Mouse (Mus musculus): ENCODE measurements around the gene Ift74.

The Ift74 gene

DNA sequence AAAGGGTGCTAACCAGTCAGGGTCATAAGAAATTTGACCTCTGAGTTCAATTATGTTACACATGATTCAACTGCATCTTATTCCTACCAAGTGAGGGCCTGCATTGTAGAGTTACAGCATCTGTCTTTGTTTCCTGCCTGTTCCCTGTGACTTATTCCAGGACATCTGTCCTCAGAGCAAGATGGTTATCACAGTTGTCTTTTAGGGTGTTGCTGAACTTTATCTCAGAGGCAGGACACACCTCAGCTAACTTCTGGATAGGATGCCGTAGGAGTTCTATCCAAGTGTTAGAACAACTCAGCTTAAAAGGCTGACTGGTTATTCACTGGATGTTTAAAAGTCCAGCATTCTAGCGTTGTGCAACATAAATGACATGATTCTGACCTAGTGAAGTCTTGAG is 77.9 kb downstream of the Ift74 start:
- DNase-seq (ENCODE audit: low spot score in 2 of 2) = no peak

GRCm38 (mm10) chr4:94696368-94696767 is 82.1 kb downstream of the Ift74 start:
- DNase-seq (ENCODE audit: low spot score in 2 of 2) = no peak

GRCm38 (mm10) chr4:94711002-94711401 is 96.7 kb downstream of the Ift74 start:
- no peak for DNase-seq (ENCODE audit: low spot score in 2 of 2)

DNA sequence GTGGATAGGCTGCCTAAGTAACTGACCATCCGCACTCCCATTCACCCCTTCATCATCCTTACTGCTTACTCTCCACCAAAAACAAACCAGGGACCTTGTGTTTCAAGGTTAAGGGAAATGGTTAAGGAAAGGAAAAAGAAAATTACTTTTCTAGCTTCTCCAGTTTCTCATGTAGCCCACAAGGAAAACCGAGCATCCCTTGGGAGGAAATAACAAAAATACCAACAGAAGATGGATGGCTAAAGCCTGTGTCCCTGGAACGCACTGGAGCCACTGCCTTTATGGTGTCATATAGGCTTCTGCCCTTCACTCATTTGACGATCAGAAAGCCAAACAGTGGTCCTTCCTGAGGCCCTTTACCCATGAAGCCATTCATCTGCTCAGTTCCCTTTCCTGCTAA is 97.1 kb downstream of the Ift74 start:
- DNase-seq (ENCODE audit: low spot score in 2 of 2) = no peak

DNA sequence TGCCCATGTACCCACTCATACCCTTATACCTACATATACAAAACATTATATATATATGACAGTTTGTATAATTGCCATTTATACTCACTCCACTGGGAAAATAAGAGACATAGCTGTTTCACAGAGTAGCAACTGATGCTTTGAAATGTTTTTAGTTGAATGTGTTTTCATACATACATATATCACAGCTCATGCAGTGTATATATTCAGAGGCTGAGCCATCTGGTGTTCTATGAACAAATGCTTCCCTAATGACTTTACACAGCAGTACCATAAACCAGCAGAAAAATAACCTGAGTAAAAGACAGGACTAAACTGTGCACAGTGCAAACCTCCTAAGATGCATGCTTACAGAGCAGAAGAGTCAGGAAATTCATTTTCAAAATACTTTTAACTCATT is 99.5 kb downstream of the Ift74 start:
- no peak for DNase-seq (ENCODE audit: low spot score in 2 of 2)

- peak; percentile 55 to 74 for DNase-seq (ENCODE audit: low spot score in 2 of 2)
Observed at GRCm38 (mm10) chr4:94715166-94715565, 100.9 kb downstream of the Ift74 start.

- peak; percentile 37 to 52 for DNase-seq (ENCODE audit: low spot score in 2 of 2)
Observed at GRCm38 (mm10) chr4:94725799-94726198, 111.5 kb downstream of the Ift74 start.

DNA sequence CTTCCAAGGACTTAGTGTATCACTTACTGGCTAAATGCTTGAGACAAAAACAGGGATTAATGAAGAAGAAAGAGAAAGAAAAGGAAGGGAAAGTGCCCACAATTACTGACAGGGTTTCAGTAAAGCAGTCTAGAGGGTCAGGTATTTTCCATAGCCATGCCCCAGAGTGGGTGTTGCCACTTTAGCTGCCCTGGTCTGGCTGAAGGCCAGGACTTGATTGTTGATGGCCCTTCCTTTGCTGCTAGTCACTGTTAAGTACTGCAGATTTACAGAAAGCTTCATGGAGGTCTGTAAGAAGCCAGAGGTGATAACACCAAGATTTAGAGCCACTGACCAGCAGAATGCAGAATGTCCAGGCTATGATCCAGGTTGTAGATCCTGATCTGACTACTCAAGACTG is 118.4 kb downstream of the Ift74 start:
- no peak for DNase-seq (ENCODE audit: low spot score in 2 of 2)

DNA sequence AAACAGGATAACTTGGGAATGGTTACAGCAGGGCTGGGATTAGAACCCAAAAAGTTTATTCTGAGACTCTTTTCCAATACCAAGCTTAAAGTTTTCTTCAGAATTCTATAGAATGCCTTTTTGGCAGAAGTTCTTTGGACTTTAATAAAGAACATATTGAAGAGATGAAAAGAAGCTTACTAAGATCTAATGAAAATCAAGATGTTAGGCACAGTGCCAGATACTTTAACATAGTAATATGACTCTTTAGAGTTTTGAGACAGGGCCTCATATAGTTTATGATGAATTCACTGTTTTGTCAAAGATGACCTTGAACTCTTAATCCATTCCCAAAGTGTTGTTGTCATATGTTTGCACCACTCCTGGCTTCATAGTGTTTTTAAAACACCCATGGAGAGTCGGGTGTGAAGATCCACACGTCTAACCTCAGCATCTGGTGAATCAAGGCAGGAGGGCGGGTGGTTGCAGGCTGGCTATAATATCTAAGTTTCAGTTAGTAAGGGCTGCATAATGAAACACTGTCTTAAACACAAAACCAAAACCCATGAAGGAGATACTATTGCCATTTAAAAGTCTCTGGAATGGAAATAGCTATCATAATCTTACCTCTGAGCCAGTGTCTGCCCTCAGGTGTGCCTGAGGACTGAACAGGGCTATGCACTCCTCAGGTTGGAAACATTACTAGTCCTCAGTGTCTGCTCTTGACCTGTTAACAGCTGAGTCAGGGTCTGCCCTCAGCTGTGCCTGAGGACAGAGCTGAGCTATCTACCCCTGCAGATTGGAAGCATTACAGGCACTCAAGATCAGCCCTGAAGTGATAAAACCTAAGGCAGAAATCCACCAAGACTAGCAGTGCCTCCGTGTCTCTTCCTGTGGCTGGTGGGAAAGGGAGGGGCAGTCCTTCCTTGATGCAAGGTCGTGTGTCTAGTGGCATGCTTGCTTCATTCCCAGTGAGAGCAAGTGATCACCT is 123.3 kb downstream of the Ift74 start:
- DNase-seq (ENCODE audit: low spot score in 2 of 2) = no peak

DNA sequence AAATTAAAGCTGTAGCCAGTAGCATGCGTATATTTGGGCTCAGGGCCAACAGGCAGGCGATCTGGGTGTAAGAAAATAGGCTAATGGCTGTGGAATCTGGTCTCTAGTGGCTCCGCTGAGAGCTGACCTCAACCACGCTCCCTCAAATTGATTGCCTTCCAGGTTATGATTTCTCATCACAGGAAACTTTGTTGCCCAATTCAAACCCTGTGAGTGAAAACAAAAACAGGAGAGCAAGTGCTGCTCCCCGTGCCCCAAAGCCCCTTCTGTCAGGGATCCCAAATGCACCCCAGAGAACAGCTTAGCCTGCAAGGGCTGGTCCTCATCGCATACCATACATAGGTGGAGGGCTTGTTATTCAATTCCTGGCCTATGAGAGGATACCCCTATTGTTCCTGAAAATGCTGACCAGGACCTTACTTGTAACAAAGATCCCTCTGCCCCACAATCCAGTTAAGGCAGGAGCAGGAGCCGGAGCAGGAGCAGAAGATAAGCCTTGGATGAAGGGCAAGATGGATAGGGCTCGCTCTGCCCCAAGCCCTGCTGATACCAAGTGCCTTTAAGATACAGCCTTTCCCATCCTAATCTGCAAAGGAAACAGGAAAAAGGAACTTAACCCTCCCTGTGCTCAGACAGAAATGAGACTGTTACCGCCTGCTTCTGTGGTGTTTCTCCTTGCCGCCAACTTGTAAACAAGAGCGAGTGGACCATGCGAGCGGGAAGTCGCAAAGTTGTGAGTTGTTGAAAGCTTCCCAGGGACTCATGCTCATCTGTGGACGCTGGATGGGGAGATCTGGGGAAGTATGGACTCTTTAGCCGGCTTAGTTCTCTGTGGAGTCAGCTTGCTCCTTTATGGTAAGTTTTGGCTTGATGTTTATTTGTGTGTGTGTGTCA is 124.8 kb downstream of the Ift74 start, which contains the start of gene Tek:
Gene Tek, plus strand, starts transcription at position 452 of the 894 bp plus-strand sequence.
- DNase-seq (ENCODE audit: low spot score in 2 of 2) = peak; percentile 69 to 76

DNA sequence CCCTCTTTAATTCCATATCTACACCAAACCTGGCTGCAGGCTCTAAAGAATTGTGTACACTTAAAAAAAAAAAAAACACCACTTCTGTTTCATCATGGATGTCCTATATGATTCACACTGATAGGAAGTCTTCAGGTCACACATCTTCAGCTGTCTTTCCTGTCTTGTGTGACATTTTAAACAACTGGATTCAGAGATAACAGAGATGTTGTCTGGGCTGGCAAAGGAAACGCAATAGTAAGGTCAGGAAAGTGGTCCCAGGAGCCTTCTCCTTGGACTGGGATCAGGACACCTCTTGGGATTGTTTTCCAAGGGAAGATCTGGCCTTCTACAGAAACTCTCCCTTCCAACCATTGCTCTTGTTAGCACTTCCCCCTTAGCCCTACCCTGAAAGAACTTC is 127.5 kb downstream of the Ift74 start:
- no peak for DNase-seq (ENCODE audit: low spot score in 2 of 2)

Measured in heart, adult 9 months (tissue).